In genomic region chr7:130937266-130937841, GRCm38 (mm10) we compare ENCODE assay signal across 8 mouse cellular contexts. TPM values are rescaled to one million over a fixed set of nuclear protein-coding genes. Genes with fewer than 3 reads are reported as not detected.
A peak's percentile ranks its signal among the peaks of the same experiment; 100 is the strongest.
DNase-seq lines count a peak whose midpoint lies in the region; ATAC-seq and TF ChIP-seq lines count a peak whose summit lies in the region.
"Had no signal": no experiment of that assay in that cellular context is flagged by ENCODE, and none has a peak within 500 bp of the region (broad histone marks: within the 10 kb centered on the region; RNA-seq: fewer than 3 reads in every experiment).

No protein-coding gene starts in this region.

- no peak overlapping the region for H3K9ac ChIP-seq in liver, embryonic 16.5 days (ENCODE audit: low read depth, low read length)
- H3K9ac ChIP-seq in liver, embryonic 11.5 days (ENCODE audit: low read depth, low read length) = no peak overlapping the region
- no peak overlapping the region for H3K9ac ChIP-seq in forebrain, postnatal 0 days
- H3K9ac ChIP-seq in hindbrain, embryonic 14.5 days = no peak overlapping the region
- H3K9ac ChIP-seq in neural tube, embryonic 13.5 days = no peak overlapping the region

- H3K27me3 ChIP-seq in liver, embryonic 16.5 days (ENCODE audit: control insufficient read depth, insufficient read depth, low read depth, low read length) = peaks cover 54% of the 10 kb centered on the region
- H3K27me3 ChIP-seq in liver, embryonic 11.5 days (replicated peaks; ENCODE audit: control insufficient read depth, insufficient read depth, low read length) = peaks cover 65% of the 10 kb centered on the region
- peaks cover 33% of the 10 kb centered on the region for H3K27me3 ChIP-seq in forebrain, postnatal 0 days (ENCODE audit: insufficient read depth, low read length)
- peaks cover 64% of the 10 kb centered on the region for H3K27me3 ChIP-seq in hindbrain, embryonic 14.5 days (ENCODE audit: control insufficient read depth, insufficient read depth, low read length)
- H3K27me3 ChIP-seq in neural tube, embryonic 13.5 days = peaks cover 76% of the 10 kb centered on the region

- H3K36me3 ChIP-seq in liver, embryonic 16.5 days (ENCODE audit: control insufficient read depth, insufficient read depth) = no peaks in the 10 kb centered on the region
- H3K36me3 ChIP-seq in liver, embryonic 11.5 days (ENCODE audit: control insufficient read depth, insufficient read depth, low read length) = no peaks in the 10 kb centered on the region
- H3K36me3 ChIP-seq in forebrain, postnatal 0 days (ENCODE audit: insufficient read depth) = no peaks in the 10 kb centered on the region
- no peaks in the 10 kb centered on the region for H3K36me3 ChIP-seq in hindbrain, embryonic 14.5 days (replicated peaks; ENCODE audit: control insufficient read depth, insufficient read depth)
- H3K36me3 ChIP-seq in neural tube, embryonic 13.5 days = no peaks in the 10 kb centered on the region

- H3K4me2 ChIP-seq in liver, embryonic 16.5 days (ENCODE audit: low read depth, low read length) = peak overlapping the region; percentile 57; the same call in 1 of the 2 replicates
- no peak overlapping the region for H3K4me2 ChIP-seq in liver, embryonic 11.5 days
- peak overlapping the region; percentile 67 for H3K4me2 ChIP-seq in forebrain, postnatal 0 days (ENCODE audit: low read depth)
- H3K4me2 ChIP-seq in hindbrain, embryonic 14.5 days (replicated peaks) = peak overlapping the region; percentile 64; the same call in 1 of the 2 replicates
- H3K4me2 ChIP-seq in neural tube, embryonic 13.5 days = peak overlapping the region; percentile 73

- no peaks in the 10 kb centered on the region for H3K9me3 ChIP-seq in liver, embryonic 16.5 days (replicated peaks; ENCODE audit: control insufficient read depth, low read length)
- no peaks in the 10 kb centered on the region for H3K9me3 ChIP-seq in liver, embryonic 11.5 days (ENCODE audit: control insufficient read depth, low read length)
- no peaks in the 10 kb centered on the region for H3K9me3 ChIP-seq in forebrain, postnatal 0 days (ENCODE audit: low read length)
- H3K9me3 ChIP-seq in hindbrain, embryonic 14.5 days (ENCODE audit: control insufficient read depth, low read length) = no peaks in the 10 kb centered on the region
- H3K9me3 ChIP-seq in neural tube, embryonic 13.5 days = no peaks in the 10 kb centered on the region

- H3K4me3 ChIP-seq in liver, embryonic 16.5 days (ENCODE audit: low read depth, low read length) = no peak overlapping the region; the same call in 1 of the 2 replicates
- no peak overlapping the region for H3K4me3 ChIP-seq in liver, embryonic 11.5 days (ENCODE audit: low read depth, low read length)
- 0 out of 2 replicates have a peak overlapping the region, but pooled peaks have one; percentile 1 for H3K4me3 ChIP-seq in forebrain, postnatal 0 days (ENCODE audit: low read depth, low read length)
- H3K4me3 ChIP-seq in hindbrain, embryonic 14.5 days (replicated peaks; ENCODE audit: low read length) = peak overlapping the region; percentile 45; the same call in 1 of the 2 replicates
- peak overlapping the region; percentile 49; the same call in 1 of the 2 replicates for H3K4me3 ChIP-seq in neural tube, embryonic 13.5 days

- TF ChIP-seq CTCF in forebrain, postnatal 0 days (IDR thresholded peaks at IDR 0.05; ENCODE audit: low read depth) = no peak

- H3K4me1 ChIP-seq in liver, embryonic 16.5 days (ENCODE audit: control insufficient read depth, low read depth, low read length) = no peaks in the 10 kb centered on the region
- no peaks in the 10 kb centered on the region; the same call in 1 of the 2 replicates for H3K4me1 ChIP-seq in liver, embryonic 11.5 days (replicated peaks; ENCODE audit: control insufficient read depth, insufficient read depth, low read length)
- H3K4me1 ChIP-seq in forebrain, postnatal 0 days (ENCODE audit: insufficient read depth) = peaks cover 7% of the 10 kb centered on the region
- H3K4me1 ChIP-seq in hindbrain, embryonic 14.5 days (replicated peaks; ENCODE audit: control insufficient read depth, insufficient read depth, low read length) = peaks cover 13% of the 10 kb centered on the region; the same call in 1 of the 2 replicates
- H3K4me1 ChIP-seq in neural tube, embryonic 13.5 days (replicated peaks) = peaks cover 21% of the 10 kb centered on the region

- H3K27ac ChIP-seq in liver, embryonic 16.5 days (ENCODE audit: low read length) = no peak overlapping the region
- H3K27ac ChIP-seq in liver, embryonic 11.5 days (ENCODE audit: low read depth, low read length) = no peak overlapping the region
- H3K27ac ChIP-seq in forebrain, postnatal 0 days (ENCODE audit: low read depth, low read length) = no peak overlapping the region
- no peak overlapping the region for H3K27ac ChIP-seq in hindbrain, embryonic 14.5 days
- H3K27ac ChIP-seq in neural tube, embryonic 13.5 days (replicated peaks) = no peak overlapping the region

- DNase-seq in liver, embryonic 11.5 days (ENCODE audit: low spot score) = no peak
- no peak for DNase-seq in forebrain, postnatal 0 days
- no peak for DNase-seq in hindbrain, embryonic 14.5 days (ENCODE audit: low spot score)
- DNase-seq in layer of hippocampus, postnatal 10 days (ENCODE audit: low spot score in 2 of 2) = no peak

- no peak for ATAC-seq in liver, embryonic 16.5 days (ENCODE audit: low read depth)
- ATAC-seq in liver, embryonic 11.5 days (replicated peaks; ENCODE audit: low FRiP score) = no peak
- no peak for ATAC-seq in forebrain, postnatal 0 days
- no peak for ATAC-seq in hindbrain, embryonic 14.5 days (ENCODE audit: low FRiP score)
- ATAC-seq in neural tube, embryonic 13.5 days (ENCODE audit: low read depth) = no peak
- ATAC-seq in erythroblast, adult 5-6 weeks (replicated peaks; ENCODE audit: low FRiP score, poor library complexity, severe bottlenecking) = no peak
- ATAC-seq: activated CD4-positive, CD25-positive, alpha-beta regulatory T cell, adult 4 months had no signal

- WGBS in liver, embryonic 16.5 days (ENCODE audit: insufficient replicate concordance) = 20% methylated on average over 12 of the region's 12 CpGs
- WGBS in liver, embryonic 11.5 days = 28% methylated on average over 12 of the region's 12 CpGs
- WGBS in forebrain, postnatal 0 days = 27% methylated on average over 12 of the region's 12 CpGs
- WGBS in hindbrain, embryonic 14.5 days = 32% methylated on average over 12 of the region's 12 CpGs
- 32% methylated on average over 12 of the region's 12 CpGs for WGBS in neural tube, embryonic 13.5 days

RNA-seq across cellular contexts. Expression of gene Htra1, which starts 1.4 kb away (rescaled TPM):
- 1.0 and 1.1 TPM in 2 replicates for polyA plus RNA-seq in liver, embryonic 16.5 days (2015; fragmentation: Nextera tagmentation; extraction: Ambion mirVana)
- polyA plus RNA-seq in liver, embryonic 11.5 days (2014; fragmentation: Nextera tagmentation; extraction: Ambion mirVana) = 1.2 and 3.3 TPM in 2 replicates
- total RNA-seq in forebrain, postnatal 0 days (2014; rRNA removed) = 30.4 and 36.2 TPM in 2 replicates
- polyA plus RNA-seq in forebrain, postnatal 0 days (2015; fragmentation: Nextera tagmentation; extraction: Ambion mirVana) = 31.7 and 37.3 TPM in 2 replicates
- polyA plus RNA-seq in hindbrain, embryonic 14.5 days (2014; fragmentation: Nextera tagmentation; extraction: Ambion mirVana) = 18.9 and 22.9 TPM in 2 replicates
- polyA plus RNA-seq in neural tube, embryonic 13.5 days (2015; fragmentation: Nextera tagmentation; extraction: Ambion mirVana) = 11.1 and 16.2 TPM in 2 replicates
- not detected in 2 replicates for total RNA-seq in erythroblast, adult 5-6 weeks (2015; ENCODE audit: low replicate concordance)
- not detected in 2 replicates for total RNA-seq in erythroblast, adult 5-6 weeks (2017; ENCODE audit: low replicate concordance)
- total RNA-seq in layer of hippocampus, postnatal 10 days (2021) = 100 to 1,000 TPM; 228 to 241 TPM

Comparison
In these comparisons a context has a peak if more than half of its experiments do, and no peak if none do; other contexts are left out.
1. H3K4me3 ChIP-seq: peak in forebrain, postnatal 0 days (single experiment), hindbrain, embryonic 14.5 days (single experiment) and neural tube, embryonic 13.5 days (single experiment); none in liver, embryonic 16.5 days (single experiment) and liver, embryonic 11.5 days (single experiment).